Mouse (Mus musculus) urinary bladder, postnatal 4 days (tissue): ENCODE data around the gene Gm7075.
A peak's percentile ranks its signal among the peaks of the same experiment; 100 is the strongest.
"Not testable (repeated sequence)": the region's sequence is repeated elsewhere in the genome, so short reads cannot be mapped to it uniquely, and the experiment has no call there.

Source experiments
- DNase-seq, 2 experiments: peaks; one replicate each; pipeline ENCODE4 v3.0.0; 2021 to 2022; ENCODE audit warnings: low spot score in 2 of 2

Gm7075 gene

DNA sequence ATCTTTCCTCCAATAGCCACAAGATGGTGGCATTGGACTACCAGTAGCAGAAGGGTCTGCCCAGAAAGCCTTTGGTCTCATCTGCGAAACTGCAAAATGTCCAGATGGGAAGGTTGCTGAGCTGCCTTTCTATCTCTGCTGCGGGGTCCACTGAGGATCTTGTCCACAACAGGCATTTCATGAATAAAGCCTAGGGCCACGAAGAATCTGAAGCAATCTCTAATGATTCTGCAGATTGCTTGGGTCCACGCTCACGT lies 1.1 kb upstream of the Gm7075 start:
- DNase-seq: no peak

DNA sequence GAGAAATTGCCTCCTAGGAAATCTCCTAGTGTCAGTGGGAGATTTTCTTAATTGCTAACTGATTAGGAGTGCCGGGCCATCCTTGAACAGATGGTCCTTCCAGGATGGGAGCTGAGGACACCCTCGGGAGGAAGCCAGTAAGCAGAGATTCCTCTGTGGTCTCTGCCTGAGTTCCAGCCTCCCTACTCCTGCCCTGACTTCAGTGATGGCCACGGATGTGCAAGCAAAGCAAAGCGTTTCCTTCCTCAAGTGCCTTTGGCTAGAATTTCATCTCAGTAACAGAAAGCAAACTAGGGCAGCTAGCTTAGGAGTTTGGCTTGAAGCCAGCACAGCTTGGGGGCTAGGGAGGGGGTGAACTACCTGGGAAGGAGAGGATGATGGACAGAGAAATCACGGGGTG lies 4.5 kb downstream of the Gm7075 start:
- no peak for DNase-seq

DNA sequence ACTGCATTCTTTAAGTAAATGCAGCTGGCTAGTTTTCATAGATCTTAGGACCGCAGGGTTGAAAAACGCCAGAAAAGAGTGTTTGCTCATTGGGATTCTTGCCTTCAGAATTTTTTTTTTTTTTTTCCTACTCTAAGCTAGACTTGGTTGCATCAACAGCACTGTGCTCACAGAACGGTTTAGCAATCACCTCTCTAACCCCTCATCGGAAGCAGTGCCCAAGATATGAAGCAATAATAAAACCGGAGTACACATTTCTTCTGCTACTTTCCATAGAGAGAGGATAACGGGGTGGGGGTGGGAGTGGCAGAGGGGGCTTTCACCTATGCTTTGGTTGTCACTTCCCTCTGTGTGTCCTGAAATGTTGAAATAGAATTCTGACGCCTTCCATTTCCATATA lies 5.7 kb downstream of the Gm7075 start:
- no peak for DNase-seq

DNA sequence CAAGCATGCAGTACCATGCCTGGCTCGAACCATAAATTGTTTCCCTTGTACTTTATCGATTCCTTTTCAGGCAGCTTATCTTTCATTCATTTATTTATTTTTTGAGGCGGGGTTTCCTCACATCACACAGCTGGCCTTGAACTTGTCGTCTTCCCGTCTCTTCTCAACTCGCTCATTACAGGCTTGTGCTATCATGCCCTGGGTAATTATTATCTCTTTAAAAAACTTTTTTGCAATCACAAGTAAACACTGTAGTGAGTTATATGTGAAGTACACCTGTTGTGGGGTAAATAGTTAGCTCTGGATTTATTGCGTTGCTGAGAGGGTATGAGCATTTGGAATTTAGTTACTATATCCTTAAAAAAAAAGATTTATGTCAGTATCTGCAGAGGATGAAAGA lies 6.3 kb downstream of the Gm7075 start:
- no peak for DNase-seq

DNA sequence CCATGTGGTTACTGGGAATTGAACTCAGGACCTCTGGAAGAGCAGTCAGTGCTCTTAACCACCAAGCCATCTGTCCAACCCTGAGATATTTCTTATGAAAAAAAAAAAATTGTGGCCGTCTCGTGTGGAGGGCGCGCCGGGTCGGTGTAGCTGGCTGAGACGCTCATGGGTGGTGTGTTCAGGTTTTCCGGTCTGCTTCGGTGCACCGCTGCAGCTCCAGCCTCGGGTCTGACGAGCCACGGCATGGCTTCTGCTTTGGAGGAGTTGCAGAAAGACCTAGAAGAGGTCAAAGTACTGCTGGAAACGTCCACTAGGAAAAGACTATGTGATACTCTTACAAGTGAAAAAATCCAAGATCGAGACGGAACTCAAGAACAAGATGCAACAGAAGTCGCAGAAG lies 8.8 kb downstream of the Gm7075 start:
- DNase-seq: no peak

DNA sequence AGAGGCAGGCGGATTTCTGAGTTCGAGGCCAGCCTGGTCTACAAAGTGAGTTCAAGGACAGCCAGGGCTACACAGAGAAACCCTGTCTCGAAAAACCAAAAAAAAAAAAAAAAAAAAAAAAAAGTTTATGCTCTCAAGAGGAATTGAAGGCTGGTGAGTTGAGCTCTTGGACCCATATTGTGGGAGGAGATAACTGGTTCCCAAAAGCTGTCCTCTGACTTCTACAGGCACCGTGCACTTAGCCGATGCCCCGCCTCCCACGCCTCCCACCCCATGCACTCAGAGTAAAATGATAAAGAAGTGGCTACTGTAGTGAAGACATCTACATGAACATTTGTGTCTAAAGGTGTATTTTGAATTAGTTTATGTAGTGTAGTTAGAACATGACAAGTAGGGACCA lies 9.9 kb downstream of the Gm7075 start:
- not testable (repeated sequence) for DNase-seq

DNA sequence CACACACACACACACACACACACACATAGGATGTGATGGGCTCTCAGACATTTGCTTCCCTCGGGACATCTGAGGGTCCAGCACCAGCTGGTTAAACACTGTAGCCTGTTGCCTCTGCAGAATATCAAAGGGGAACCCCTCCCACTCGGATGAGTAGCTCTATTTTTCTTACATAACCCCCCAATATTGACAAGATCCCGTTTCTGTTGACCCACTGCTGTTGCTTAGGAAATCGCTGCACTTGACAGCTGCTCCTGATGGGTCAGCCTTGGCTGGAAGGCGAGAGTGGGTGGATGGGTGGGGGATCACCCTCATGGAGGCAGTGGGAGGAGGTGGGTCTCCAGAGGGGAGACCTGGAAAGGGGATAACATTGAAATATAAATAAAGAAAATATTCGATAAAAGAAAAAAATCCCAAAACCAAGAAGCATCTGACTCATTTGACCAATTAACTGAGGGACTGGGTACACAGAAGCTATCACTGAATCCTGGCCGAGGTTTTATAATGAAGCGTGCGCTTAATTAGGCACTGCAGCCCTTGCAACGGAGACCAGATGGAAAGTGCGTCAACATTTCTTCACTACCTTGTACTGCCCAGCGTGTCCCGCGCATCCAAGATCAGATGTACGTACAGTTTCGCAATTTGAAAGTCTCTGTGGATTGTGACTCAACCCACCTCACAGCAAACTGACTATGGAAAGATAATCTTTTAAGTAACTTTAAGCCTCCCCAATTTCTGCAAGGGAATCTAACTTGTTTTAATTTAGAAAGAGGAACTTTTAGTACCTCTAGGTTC lies 11.2 kb downstream of the Gm7075 start:
- DNase-seq: no peak

DNA sequence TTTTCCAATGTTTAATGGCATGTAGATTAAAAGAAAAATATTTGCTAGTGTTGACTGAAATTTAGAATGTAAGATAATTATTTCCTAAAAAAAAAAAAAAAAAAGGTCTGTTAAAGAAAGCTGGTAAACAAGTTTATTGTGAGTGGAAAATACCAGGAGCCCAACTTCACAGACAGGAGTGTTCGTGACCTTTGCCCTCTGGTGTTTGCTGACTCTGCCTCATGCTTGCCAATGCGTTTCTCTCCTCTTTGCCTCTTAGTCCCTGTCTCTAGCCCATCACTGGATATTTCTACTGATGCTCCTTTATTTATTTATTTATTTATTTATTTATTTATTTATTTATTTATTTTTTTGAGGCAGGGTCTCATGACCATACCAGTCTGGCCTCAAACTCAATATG lies 18.0 kb downstream of the Gm7075 start:
- no peak for DNase-seq

DNA sequence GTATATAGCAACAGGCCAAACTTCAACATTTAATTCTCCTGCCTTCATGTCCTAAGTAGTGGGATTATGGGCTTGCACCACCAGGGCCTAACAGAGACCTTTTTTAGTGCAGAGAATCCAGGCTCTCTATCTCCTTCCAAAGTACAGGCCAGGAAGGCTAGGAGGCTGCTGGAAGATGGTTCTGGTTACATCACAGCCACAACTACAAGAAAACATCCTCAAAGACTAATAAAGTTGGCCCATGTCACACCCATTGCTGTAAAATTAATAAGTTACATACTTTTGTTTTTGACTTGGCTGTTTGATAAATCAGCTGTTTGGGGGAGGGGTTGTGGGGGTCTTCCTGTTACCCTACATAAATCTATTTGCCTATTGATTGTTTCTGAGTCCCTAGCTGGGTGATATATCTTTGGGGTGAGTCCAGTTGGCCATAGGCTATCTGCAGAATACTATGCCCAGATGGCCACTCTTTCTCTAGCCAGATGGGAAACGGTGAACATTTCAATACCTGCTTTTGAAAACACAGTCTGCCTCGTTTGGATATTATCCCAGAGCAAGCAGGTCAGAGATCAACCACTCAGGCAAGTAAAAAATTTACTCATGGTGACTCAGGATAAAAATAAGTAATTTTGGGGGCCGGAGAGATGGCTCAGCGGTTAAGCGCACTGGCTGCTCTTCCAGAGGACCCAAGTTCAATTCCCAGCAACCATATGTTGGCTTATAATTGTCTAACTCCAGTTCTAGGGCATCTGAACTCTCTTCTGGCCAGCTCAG lies 18.7 kb downstream of the Gm7075 start:
- DNase-seq: no peak

DNA sequence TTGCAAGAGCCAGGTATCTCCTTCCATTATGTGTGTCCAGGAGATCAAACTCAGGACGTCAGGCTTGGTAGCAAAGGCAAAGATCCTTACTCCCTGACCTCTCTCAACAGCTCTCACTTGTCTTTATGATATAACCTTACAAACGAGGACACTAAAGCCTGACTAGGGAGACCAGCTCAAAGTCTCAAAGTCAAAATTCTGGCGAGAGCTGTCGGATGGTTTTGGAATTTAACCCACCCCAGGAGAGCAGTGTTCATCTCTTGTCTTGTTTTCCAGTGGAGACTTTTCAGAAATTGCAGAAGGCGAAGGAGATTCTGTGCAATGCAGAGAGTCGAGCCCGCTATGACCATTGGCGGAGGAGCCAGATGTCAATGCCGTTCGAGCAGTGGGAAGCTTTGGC lies 24.6 kb downstream of the Gm7075 start:
- no peak for DNase-seq

DNA sequence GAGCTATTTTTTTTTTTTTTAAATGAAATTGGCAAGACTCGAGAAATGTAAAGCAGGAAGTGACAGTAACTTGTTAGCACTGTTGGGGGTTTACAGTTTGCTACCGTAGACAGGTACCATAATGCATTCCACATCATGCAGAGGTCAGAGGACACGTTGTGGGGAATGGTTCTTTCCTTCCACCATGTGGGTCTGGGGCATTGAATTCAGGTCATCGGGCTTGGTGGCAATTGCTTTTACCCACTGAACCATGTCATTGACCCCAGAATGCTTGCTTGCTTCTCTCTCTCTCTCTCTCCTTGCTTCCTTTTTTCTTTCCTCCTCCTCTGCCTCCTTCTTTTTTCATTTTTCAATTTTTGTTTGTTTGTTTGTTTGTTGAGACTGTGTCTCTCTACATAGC lies 32.6 kb downstream of the Gm7075 start:
- DNase-seq: no peak

DNA sequence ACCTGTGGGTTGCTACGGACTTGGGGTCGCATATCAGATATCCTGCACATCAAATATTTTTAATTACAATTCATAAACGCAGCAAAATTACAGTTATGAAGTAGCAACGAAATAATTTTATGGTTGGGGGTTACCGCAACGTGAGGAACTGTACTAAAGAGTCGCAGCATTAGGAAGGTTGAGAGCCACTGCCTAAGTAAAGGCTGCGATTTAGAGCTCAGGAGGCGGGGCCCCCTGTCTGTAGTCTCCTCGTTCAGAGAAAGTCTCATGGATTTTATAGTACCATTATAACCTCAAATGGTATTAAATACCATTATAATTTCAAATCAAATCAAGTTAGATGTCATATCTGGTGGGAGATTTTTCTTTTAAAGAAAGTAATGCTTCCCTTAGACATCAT lies 34.6 kb downstream of the Gm7075 start:
- DNase-seq: no peak

DNA sequence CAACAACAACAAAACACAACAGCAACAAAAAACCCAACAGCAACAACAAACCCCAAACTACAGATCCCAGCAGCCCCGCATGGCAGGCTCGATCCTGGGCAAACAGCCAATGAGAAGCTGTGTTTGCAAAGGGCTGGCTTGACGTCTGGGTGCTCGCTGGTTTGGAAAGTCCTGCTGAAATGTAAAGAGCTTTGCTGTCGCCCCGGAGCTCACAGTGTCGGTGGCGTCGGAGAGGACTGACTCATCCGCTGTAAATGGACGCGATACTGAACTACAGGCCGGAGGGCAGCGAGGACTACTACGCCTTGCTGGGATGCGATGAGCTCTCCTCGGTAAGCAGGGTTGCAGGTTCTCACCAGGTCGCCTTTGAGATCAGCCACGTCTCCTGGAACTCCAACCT lies 35.1 kb downstream of the Gm7075 start:
- peak; percentile 71 to 78 for DNase-seq

DNA sequence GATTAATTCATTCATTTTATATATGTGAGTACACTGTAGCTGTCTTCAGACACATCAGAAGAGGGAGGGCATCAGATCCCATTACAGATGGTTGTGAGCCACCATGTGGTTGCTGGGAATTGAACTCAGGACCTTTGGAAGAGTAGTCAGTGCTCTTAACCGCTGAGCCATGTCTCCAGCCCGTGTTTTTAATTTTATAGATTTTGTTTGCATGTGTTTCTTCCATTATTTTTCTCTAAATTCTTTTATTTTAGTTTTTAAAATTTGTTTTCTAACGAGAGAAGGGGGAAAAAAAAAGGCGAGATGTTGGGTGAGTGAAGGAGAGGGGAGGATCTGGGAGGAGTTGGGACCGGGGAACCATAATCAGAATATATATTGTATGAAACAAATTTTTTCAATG lies 35.7 kb downstream of the Gm7075 start:
- DNase-seq: not testable (repeated sequence)

DNA sequence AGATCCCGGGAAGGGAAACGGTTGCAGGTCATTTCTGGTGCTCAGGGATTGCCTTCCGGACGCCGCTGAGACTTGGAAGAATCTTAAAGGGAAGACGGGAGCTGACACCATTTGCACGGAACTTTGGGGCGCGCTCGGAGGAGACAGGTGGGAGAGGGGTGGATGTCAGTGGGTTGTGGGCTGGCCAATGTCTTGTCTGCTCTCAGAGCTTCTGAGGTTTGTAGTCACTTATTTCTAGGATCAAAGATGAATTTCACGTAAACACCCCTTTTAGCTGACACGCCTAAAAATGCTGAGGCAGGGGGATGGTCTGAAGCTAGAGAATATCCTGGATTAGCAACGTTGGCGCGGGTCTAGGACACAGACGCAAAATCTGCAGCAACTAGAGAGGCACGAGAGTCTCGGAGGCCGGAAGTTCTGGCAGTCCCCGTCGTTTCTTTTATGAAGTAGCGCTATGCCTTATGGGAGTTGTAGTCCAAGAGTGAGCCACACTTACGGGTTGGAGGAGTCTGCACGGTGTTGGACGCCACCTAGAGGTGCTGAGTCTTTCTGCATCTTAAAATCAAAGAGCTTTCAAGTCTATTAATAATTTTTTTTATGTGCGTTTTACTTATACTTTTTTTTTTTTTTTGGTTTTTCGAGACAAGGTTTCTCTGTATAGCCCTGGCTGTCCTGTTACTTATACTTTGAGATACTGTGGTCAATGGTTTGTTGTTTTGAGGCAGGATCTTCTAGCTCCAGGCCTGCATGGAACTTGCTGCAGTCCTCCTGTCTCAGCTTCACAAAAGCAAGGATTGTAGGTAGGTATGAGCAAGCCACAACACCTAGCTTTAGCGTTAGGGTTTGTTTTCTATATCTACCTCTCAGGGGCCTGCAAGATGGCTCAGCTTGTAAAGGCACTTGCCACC lies 39.0 kb downstream of the Gm7075 start, which contains the start of gene Dnajc12:
Gene Dnajc12, plus strand, starts transcription at position 72 of the 908 bp plus-strand sequence.
- peak; percentile 69 to 76 for DNase-seq

DNA sequence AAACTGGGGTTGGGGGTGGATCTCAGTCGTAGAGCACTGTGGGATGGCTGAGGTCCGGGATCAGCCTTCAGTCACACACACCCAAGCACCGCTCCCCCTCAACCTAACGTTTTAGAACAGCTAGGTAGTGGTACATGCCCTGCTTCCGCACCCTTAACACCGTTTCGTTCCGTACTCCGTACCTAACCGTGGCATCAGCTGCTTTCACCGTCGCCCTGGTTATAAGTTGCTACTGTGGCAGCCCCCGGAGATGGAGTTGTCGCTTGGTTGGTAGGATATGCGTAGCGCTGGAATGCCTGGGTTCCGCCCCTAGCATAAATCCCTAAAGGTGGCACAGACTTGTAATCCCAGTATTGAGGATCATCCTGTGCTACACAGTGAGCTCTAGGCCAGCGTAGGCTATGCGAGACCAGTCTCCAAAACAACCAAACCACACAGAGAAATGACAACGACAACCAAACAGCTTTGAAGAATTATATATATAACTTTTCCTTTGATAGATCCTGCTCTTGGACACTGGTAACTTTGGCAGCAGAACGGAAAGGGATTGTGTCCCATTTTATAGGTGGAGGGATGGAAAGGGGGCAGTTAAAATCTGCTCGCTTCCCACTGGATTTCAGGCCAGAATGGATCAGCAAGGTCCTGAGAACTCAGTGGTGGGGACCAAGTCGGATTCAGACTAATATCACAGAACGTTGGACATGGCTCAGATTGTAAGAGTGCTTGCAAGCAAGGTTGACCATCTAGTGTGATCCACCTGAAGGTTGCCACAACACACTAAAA lies 39.9 kb downstream of the Gm7075 start, which contains the start of gene Sirt1:
Gene Sirt1, minus strand, starts transcription at position 207 of the 783 bp plus-strand sequence.
- DNase-seq: no peak

DNA sequence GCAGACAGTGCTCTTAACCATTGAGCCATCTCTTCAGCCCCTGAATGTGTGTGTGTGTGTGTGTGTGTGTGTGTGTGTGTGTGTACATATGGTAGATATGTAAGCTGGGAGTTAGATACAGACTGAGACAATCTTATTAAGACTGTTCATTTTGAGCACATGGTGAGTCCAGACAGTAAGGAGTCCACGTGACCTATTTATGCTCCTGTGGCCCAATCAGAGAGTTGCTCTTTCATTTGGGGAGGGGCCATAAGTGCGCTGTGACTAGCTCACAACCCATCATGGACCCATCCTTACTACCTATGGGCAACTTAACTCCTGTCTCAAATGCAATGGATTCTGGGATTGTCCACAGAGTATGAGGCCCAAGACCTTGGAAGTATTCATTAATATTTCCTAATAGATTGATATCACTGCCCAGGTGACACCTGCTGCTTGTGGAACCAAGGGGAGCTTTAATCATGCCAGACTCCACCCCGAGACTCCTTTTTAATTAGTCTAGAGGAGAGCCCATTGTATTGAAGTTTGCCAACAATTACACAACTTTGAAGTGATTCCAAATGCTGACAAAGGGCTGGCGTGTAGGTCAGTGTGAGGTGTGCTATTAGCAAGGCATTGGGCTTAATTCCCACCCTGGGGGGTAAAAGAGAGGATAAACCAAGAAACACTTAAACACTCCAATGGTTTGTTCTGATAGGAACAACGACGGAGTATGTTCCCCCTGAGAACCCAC lies 42.5 kb downstream of the Gm7075 start:
- DNase-seq: no peak

DNA sequence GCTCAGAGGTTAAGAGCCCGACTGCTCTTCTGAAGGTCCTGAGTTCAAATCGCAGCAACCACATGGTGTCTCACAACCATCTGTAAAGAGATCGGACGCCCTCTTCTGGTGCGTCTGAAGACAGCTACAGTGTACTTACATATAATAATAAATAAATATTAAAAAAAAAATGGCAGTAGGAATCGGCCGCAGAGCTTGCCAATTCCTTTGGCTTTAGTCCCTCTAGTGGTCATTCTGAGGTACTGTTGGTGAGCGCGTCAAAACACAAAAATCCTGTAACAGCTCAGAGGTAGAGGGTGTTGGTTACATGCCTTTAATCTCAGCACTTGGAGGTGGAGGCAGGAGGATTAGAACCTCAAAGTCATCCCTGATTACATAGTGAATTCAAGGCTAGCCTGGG lies 44.1 kb downstream of the Gm7075 start:
- peak; percentile 39 to 62 for DNase-seq

DNA sequence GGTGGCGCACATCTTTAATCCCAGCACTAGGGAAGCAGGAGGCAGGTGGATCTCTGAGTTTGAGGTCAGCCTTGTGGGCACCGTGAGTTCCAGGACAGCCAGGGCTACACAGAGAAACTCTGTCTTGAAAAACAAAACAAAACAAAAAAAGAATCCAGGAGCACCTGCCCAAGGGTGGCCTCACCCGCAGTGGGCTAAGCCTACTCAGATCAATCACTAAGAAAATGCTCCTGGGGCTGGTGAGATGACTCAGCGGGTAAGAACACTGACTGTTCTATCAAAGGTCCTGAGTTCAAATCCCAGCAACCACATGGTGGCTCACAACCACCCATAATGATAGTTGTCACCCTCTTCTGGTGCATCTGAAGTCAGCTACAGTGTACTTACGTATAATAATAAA lies 45.3 kb downstream of the Gm7075 start:
- no peak for DNase-seq
